Mouse (Mus musculus): ENCODE data around the gene Olfr1441. TPM values are rescaled to one million over a fixed set of nuclear protein-coding genes. Genes with fewer than 3 reads are reported as not detected.

Olfr1441 gene
- polyA plus RNA-seq, 2 experiments: not detected

- Histone ChIP-seq H3K36me3 (replicated peaks; ENCODE audit: control insufficient read depth, insufficient read depth, low read depth) (no peaks in the 10 kb centered on the region), H3K27ac (no peak overlapping the region), H3K9ac (replicated peaks) (no peak overlapping the region), H3K9me3 (ENCODE audit: control insufficient read depth, low read length) (no peaks in the 10 kb centered on the region), H3K4me3 (ENCODE audit: insufficient read depth in 1 of 2, low read depth in 2 of 2, low read length in 2 of 2) (no peak overlapping the region), H3K27me3 (ENCODE audit: control insufficient read depth, insufficient read depth, low read length) (no peaks in the 10 kb centered on the region), H3K4me1 (replicated peaks; ENCODE audit: control insufficient read depth in 2 of 2, insufficient read depth in 2 of 2, low read length in 1 of 2) (no peaks in the 10 kb centered on the region), H3K4me2 (ENCODE audit: low read depth) (no peak overlapping the region)
- ATAC-seq (ENCODE audit: insufficient read depth) (peak; percentile 26; the same call in 1 of the 2 replicates), DNase-seq (ENCODE audit: low read depth in 3 of 3, low spot score in 3 of 3) (no peak)
- 15% methylated on average over 7 of the region's 7 CpGs for WGBS (ENCODE audit: insufficient replicate concordance)
- TF ChIP-seq EP300 (IDR thresholded peaks at IDR 0.05; ENCODE audit: low read depth) (no peak), CTCF (IDR thresholded peaks at IDR 0.05; ENCODE audit: low read depth) (peak; percentile 80)
These were observed 49.0 kb downstream of the Olfr1441 start for GRCm38 (mm10) chr19:12466204-12466603.

GRCm38 (mm10) chr19:12467436-12467835 lies 50.2 kb downstream of the Olfr1441 start:
- H3K9ac ChIP-seq (replicated peaks): no peak overlapping the region
- TF ChIP-seq EP300 (IDR thresholded peaks at IDR 0.05; ENCODE audit: low read depth): no peak
- peak; percentile 61 for TF ChIP-seq CTCF (IDR thresholded peaks at IDR 0.05; ENCODE audit: low read depth)
- no peaks in the 10 kb centered on the region for H3K36me3 ChIP-seq (replicated peaks; ENCODE audit: control insufficient read depth, insufficient read depth, low read depth)
- no peaks in the 10 kb centered on the region for H3K4me1 ChIP-seq (replicated peaks; ENCODE audit: control insufficient read depth in 2 of 2, insufficient read depth in 2 of 2, low read length in 1 of 2)
- no peaks in the 10 kb centered on the region for H3K9me3 ChIP-seq (ENCODE audit: control insufficient read depth, low read length)
- DNase-seq (ENCODE audit: low read depth in 3 of 3, low spot score in 3 of 3): no peak
- H3K4me3 ChIP-seq (ENCODE audit: insufficient read depth in 1 of 2, low read depth in 2 of 2, low read length in 2 of 2): no peak overlapping the region
- ATAC-seq (ENCODE audit: insufficient read depth): no peak
- 65% methylated on average over 5 of the region's 5 CpGs for WGBS (ENCODE audit: insufficient replicate concordance)
- H3K27ac ChIP-seq: no peak overlapping the region
- no peak overlapping the region for H3K4me2 ChIP-seq (ENCODE audit: low read depth)
- no peaks in the 10 kb centered on the region for H3K27me3 ChIP-seq (ENCODE audit: control insufficient read depth, insufficient read depth, low read length)

GRCm38 (mm10) chr19:12471866-12472265 lies 54.6 kb downstream of the Olfr1441 start:
- Histone ChIP-seq H3K4me3 (ENCODE audit: insufficient read depth in 1 of 2, low read depth in 2 of 2, low read length in 2 of 2) (no peak overlapping the region), H3K4me1 (replicated peaks; ENCODE audit: control insufficient read depth in 2 of 2, insufficient read depth in 2 of 2, low read length in 1 of 2) (no peaks in the 10 kb centered on the region; a peak in 1 of 4 replicates), H3K4me2 (ENCODE audit: low read depth) (no peak overlapping the region), H3K9me3 (ENCODE audit: control insufficient read depth, low read length) (no peaks in the 10 kb centered on the region), H3K9ac (replicated peaks) (no peak overlapping the region), H3K27me3 (ENCODE audit: control insufficient read depth, insufficient read depth, low read length) (no peaks in the 10 kb centered on the region), H3K36me3 (replicated peaks; ENCODE audit: control insufficient read depth, insufficient read depth, low read depth) (no peaks in the 10 kb centered on the region), H3K27ac (no peak overlapping the region)
- TF ChIP-seq EP300 (IDR thresholded peaks at IDR 0.05; ENCODE audit: low read depth) (no peak), CTCF (IDR thresholded peaks at IDR 0.05; ENCODE audit: low read depth) (no peak)
- no peak for DNase-seq (ENCODE audit: low read depth in 3 of 3, low spot score in 3 of 3)
- no peak for ATAC-seq (ENCODE audit: insufficient read depth)
- WGBS (ENCODE audit: insufficient replicate concordance): 45% methylated on average over 3 of the region's 3 CpGs

GRCm38 (mm10) chr19:12472381-12472976 lies 55.2 kb downstream of the Olfr1441 start:
- 59% methylated on average over 5 of the region's 5 CpGs for WGBS (ENCODE audit: insufficient replicate concordance)
- no peak for ATAC-seq (ENCODE audit: insufficient read depth)
- Histone ChIP-seq H3K9ac (replicated peaks) (no peak overlapping the region), H3K4me1 (replicated peaks; ENCODE audit: control insufficient read depth in 2 of 2, insufficient read depth in 2 of 2, low read length in 1 of 2) (no peaks in the 10 kb centered on the region; a peak in 1 of 4 replicates), H3K9me3 (ENCODE audit: control insufficient read depth, low read length) (no peaks in the 10 kb centered on the region), H3K27me3 (ENCODE audit: control insufficient read depth, insufficient read depth, low read length) (no peaks in the 10 kb centered on the region), H3K4me2 (ENCODE audit: low read depth) (no peak overlapping the region), H3K4me3 (ENCODE audit: insufficient read depth in 1 of 2, low read depth in 2 of 2, low read length in 2 of 2) (no peak overlapping the region), H3K27ac (no peak overlapping the region), H3K36me3 (replicated peaks; ENCODE audit: control insufficient read depth, insufficient read depth, low read depth) (no peaks in the 10 kb centered on the region)
- TF ChIP-seq CTCF (IDR thresholded peaks at IDR 0.05; ENCODE audit: low read depth): no peak
- no peak for TF ChIP-seq EP300 (IDR thresholded peaks at IDR 0.05; ENCODE audit: low read depth)
- DNase-seq (ENCODE audit: low read depth in 3 of 3, low spot score in 3 of 3): no peak

Other genes with a start within 250 kb of the Olfr1441 start
- not detected in 2 replicates for gene Olfr1555-ps1, start 247.3 kb upstream of the Olfr1441 start, polyA plus RNA-seq (2012; rRNA removed)
- not detected in 2 replicates for gene Olfr1555-ps1, start 247.3 kb upstream of the Olfr1441 start, polyA plus RNA-seq (2014; fragmentation: Nextera tagmentation; extraction: Ambion mirVana)
- not detected in 2 replicates for gene Olfr1431, start 216.8 kb upstream of the Olfr1441 start, polyA plus RNA-seq (2012; rRNA removed)
- gene Olfr1431, start 216.8 kb upstream of the Olfr1441 start, polyA plus RNA-seq (2014; fragmentation: Nextera tagmentation; extraction: Ambion mirVana): not detected in 2 replicates
- not detected in 2 replicates for gene Olfr1432, start 184.8 kb upstream of the Olfr1441 start, polyA plus RNA-seq (2012; rRNA removed)
- gene Olfr1432, start 184.8 kb upstream of the Olfr1441 start, polyA plus RNA-seq (2014; fragmentation: Nextera tagmentation; extraction: Ambion mirVana): not detected in 2 replicates
- not detected in 2 replicates for gene Olfr262, start 175.8 kb upstream of the Olfr1441 start, polyA plus RNA-seq (2012; rRNA removed)
- gene Olfr262, start 175.8 kb upstream of the Olfr1441 start, polyA plus RNA-seq (2014; fragmentation: Nextera tagmentation; extraction: Ambion mirVana): not detected in 2 replicates
- gene Olfr235, start 156.4 kb upstream of the Olfr1441 start, polyA plus RNA-seq (2012; rRNA removed): not detected in 2 replicates
- not detected in 2 replicates for gene Olfr235, start 156.4 kb upstream of the Olfr1441 start, polyA plus RNA-seq (2014; fragmentation: Nextera tagmentation; extraction: Ambion mirVana)
- gene Olfr1434, start 137.6 kb upstream of the Olfr1441 start, polyA plus RNA-seq (2012; rRNA removed): not detected in 2 replicates
- not detected in 2 replicates for gene Olfr1434, start 137.6 kb upstream of the Olfr1441 start, polyA plus RNA-seq (2014; fragmentation: Nextera tagmentation; extraction: Ambion mirVana)
- gene Olfr1436, start 118.3 kb upstream of the Olfr1441 start, polyA plus RNA-seq (2012; rRNA removed): not detected in 2 replicates
- not detected in 2 replicates for gene Olfr1436, start 118.3 kb upstream of the Olfr1441 start, polyA plus RNA-seq (2014; fragmentation: Nextera tagmentation; extraction: Ambion mirVana)
- not detected in 2 replicates for gene Olfr1437, start 92.3 kb upstream of the Olfr1441 start, polyA plus RNA-seq (2012; rRNA removed)
- not detected in 2 replicates for gene Olfr1437, start 92.3 kb upstream of the Olfr1441 start, polyA plus RNA-seq (2014; fragmentation: Nextera tagmentation; extraction: Ambion mirVana)
- gene Olfr1438-ps1, start 81.5 kb upstream of the Olfr1441 start, polyA plus RNA-seq (2012; rRNA removed): not detected in 2 replicates
- gene Olfr1438-ps1, start 81.5 kb upstream of the Olfr1441 start, polyA plus RNA-seq (2014; fragmentation: Nextera tagmentation; extraction: Ambion mirVana): not detected in 2 replicates
- gene Olfr1440, start 30.2 kb upstream of the Olfr1441 start, polyA plus RNA-seq (2012; rRNA removed): not detected in 2 replicates
- gene Olfr1440, start 30.2 kb upstream of the Olfr1441 start, polyA plus RNA-seq (2014; fragmentation: Nextera tagmentation; extraction: Ambion mirVana): not detected in 2 replicates
- not detected in 2 replicates for gene Pfpl, start 10.5 kb downstream of the Olfr1441 start, polyA plus RNA-seq (2012; rRNA removed)
- not detected in 2 replicates for gene Pfpl, start 10.5 kb downstream of the Olfr1441 start, polyA plus RNA-seq (2014; fragmentation: Nextera tagmentation; extraction: Ambion mirVana)
- gene Mpeg1, start 43.3 kb downstream of the Olfr1441 start, polyA plus RNA-seq (2012; rRNA removed): 4.0 and 5.9 TPM in 2 replicates
- 1.8 and 2.0 TPM in 2 replicates for gene Mpeg1, start 43.3 kb downstream of the Olfr1441 start, polyA plus RNA-seq (2014; fragmentation: Nextera tagmentation; extraction: Ambion mirVana)
- gene Dtx4, start 84.0 kb downstream of the Olfr1441 start, polyA plus RNA-seq (2012; rRNA removed): 1.5 TPM in 2 replicates
- gene Dtx4, start 84.0 kb downstream of the Olfr1441 start, polyA plus RNA-seq (2014; fragmentation: Nextera tagmentation; extraction: Ambion mirVana): 1.6 and 1.9 TPM in 2 replicates
- 9.2 and 17.9 TPM in 2 replicates for gene Fam111a, start 128.3 kb downstream of the Olfr1441 start, polyA plus RNA-seq (2012; rRNA removed)
- gene Fam111a, start 128.3 kb downstream of the Olfr1441 start, polyA plus RNA-seq (2014; fragmentation: Nextera tagmentation; extraction: Ambion mirVana): 30.3 and 31.5 TPM in 2 replicates
- 1.5 and 1.9 TPM in 2 replicates for gene Gm4952, start 182.5 kb downstream of the Olfr1441 start, polyA plus RNA-seq (2012; rRNA removed)
- gene Gm4952, start 182.5 kb downstream of the Olfr1441 start, polyA plus RNA-seq (2014; fragmentation: Nextera tagmentation; extraction: Ambion mirVana): 4.2 and 4.3 TPM in 2 replicates
- 0.15 and 0.19 TPM in 2 replicates for gene Glyat, start 215.9 kb downstream of the Olfr1441 start, polyA plus RNA-seq (2012; rRNA removed)
- 0.38 and 0.48 TPM in 2 replicates for gene Glyat, start 215.9 kb downstream of the Olfr1441 start, polyA plus RNA-seq (2014; fragmentation: Nextera tagmentation; extraction: Ambion mirVana)